Mouse (Mus musculus) forebrain, embryonic 11.5 days (tissue): Measurements from ENCODE around the gene Timp2. TPM values are rescaled to one million over a fixed set of nuclear protein-coding genes. Genes with fewer than 3 reads are reported as not detected.
A peak's percentile ranks its signal among the peaks of the same experiment; 100 is the strongest.

Experiments used
- ATAC-seq: fragments of 200-750 bp; cut with Nextera tagmentation; replicated peaks from 2 replicates; pipeline ENCODE4 v1.8.0; 2017; ENCODE audit warnings: moderate TSS enrichment; ENCODE audit not compliant: low FRiP score
- DNase-seq: peaks from one replicate; pipeline ENCODE4 v3.0.0-alpha.2; 2017; ENCODE audit warnings: low spot score
- H3K27ac ChIP-seq: fragments of 300-500 bp; sonication (generic); 2 replicates; pipeline ENCODE4 v1.5.1; 2014; ENCODE audit warnings: low read depth, low read length
- H3K27me3 ChIP-seq: fragments of 300-500 bp; sonication (generic); 2 replicates; pipeline ENCODE4 v1.6.1; 2014; ENCODE audit warnings: mild to moderate bottlenecking, low read length, mixed read lengths; ENCODE audit not compliant: control insufficient read depth, insufficient read depth
- H3K36me3 ChIP-seq: fragments of 300-500 bp; sonication (generic); 2 replicates; pipeline ENCODE4 v1.6.1; 2014; ENCODE audit warnings: mild to moderate bottlenecking, low read length, moderate library complexity, mixed read lengths; ENCODE audit not compliant: control insufficient read depth, insufficient read depth
- H3K4me1 ChIP-seq: fragments of 300-500 bp; sonication (generic); replicated peaks from 2 replicates; pipeline ENCODE4 v1.6.1; 2014; ENCODE audit warnings: low read length, mixed read lengths; ENCODE audit not compliant: control insufficient read depth, insufficient read depth
- H3K4me2 ChIP-seq: fragments of 300-500 bp; sonication (generic); 2 replicates; pipeline ENCODE4 v1.6.1; 2014; ENCODE audit warnings: low read depth, mild to moderate bottlenecking, low read length, moderate library complexity, mixed read lengths; ENCODE audit not compliant: severe bottlenecking
- H3K4me3 ChIP-seq: fragments of 300-500 bp; sonication (generic); 2 replicates; pipeline ENCODE4 v1.5.1; 2014; ENCODE audit warnings: low read depth, low read length
- H3K9ac ChIP-seq: fragments of 300-500 bp; sonication (generic); 2 replicates; pipeline ENCODE4 v1.6.1; 2014; ENCODE audit warnings: low read length
- H3K9me3 ChIP-seq: fragments of 300-500 bp; sonication (generic); 2 replicates; pipeline ENCODE4 v1.6.1; 2016; ENCODE audit warnings: low read length, mixed read lengths; ENCODE audit not compliant: control insufficient read depth
- WGBS: fragments of 180-500 bp; shearing (Covaris S2); extraction: QIAGEN DNeasy Blood & Tissue Kit; methylation state at CpG from one replicate; pipeline ENCODE4 v1.1.7; 2014; 5-methylcytosine and 5-hydroxymethylcytosine counted together
- polyA plus RNA-seq: library from polyadenylated mRNA; unstranded; fragments of >200 nt; fragmentation: Nextera tagmentation; extraction: Ambion mirVana; gene quantifications from 2 replicates; pipeline ENCODE4 v1.2.1, GENCODE M21; 2014

Timp2 gene
- polyA plus RNA-seq, 1 experiment from 2014 or later: 48.0 TPM

GRCm38 (mm10) chr11:118348877-118349276 is 6.7 kb downstream of the Timp2 start:
- H3K9me3 ChIP-seq: no peaks in the 10 kb centered on the region
- H3K27ac ChIP-seq: no peak overlapping the region
- H3K36me3 ChIP-seq: no peaks in the 10 kb centered on the region
- no peaks in the 10 kb centered on the region for H3K27me3 ChIP-seq
- peaks cover 8% of the 10 kb centered on the region; the same call in 1 of the 2 replicates for H3K4me1 ChIP-seq
- DNase-seq: no peak
- H3K4me2 ChIP-seq: no peak overlapping the region
- no peak overlapping the region for H3K4me3 ChIP-seq
- H3K9ac ChIP-seq: no peak overlapping the region
- ATAC-seq: no peak
- WGBS: 68% methylated on average over 5 of the region's 5 CpGs

- ATAC-seq: no peak
- no peak overlapping the region for H3K27ac ChIP-seq
- DNase-seq: no peak
- H3K9ac ChIP-seq: no peak overlapping the region
- H3K36me3 ChIP-seq: no peaks in the 10 kb centered on the region
- H3K4me2 ChIP-seq: no peak overlapping the region
- no peaks in the 10 kb centered on the region for H3K9me3 ChIP-seq
- no peak overlapping the region for H3K4me3 ChIP-seq
- WGBS: 80% methylated on average over 3 of the region's 3 CpGs
- H3K27me3 ChIP-seq: no peaks in the 10 kb centered on the region
- peaks cover 4% of the 10 kb centered on the region; the same call in 1 of the 2 replicates for H3K4me1 ChIP-seq
Observed at GRCm38 (mm10) chr11:118348419-118348818, 7.1 kb downstream of the Timp2 start.

GRCm38 (mm10) chr11:118347911-118348310 is 7.6 kb downstream of the Timp2 start:
- DNase-seq (no peak), ATAC-seq (no peak)
- Histone ChIP-seq H3K27ac (no peak overlapping the region), H3K27me3 (no peaks in the 10 kb centered on the region), H3K4me2 (no peak overlapping the region), H3K9me3 (no peaks in the 10 kb centered on the region), H3K4me3 (no peak overlapping the region), H3K4me1 (0 out of 2 replicates have a peak, but pooled peaks cover 2% of the 10 kb centered on the region), H3K36me3 (no peaks in the 10 kb centered on the region), H3K9ac (no peak overlapping the region)
- WGBS: 91% methylated on average over 12 of the region's 12 CpGs

GRCm38 (mm10) chr11:118347391-118347790 is 8.1 kb downstream of the Timp2 start:
- no peak overlapping the region for H3K9ac ChIP-seq
- no peaks in the 10 kb centered on the region for H3K9me3 ChIP-seq
- no peak overlapping the region for H3K4me3 ChIP-seq
- H3K4me2 ChIP-seq: no peak overlapping the region
- 91% methylated on average over 2 of the region's 2 CpGs for WGBS
- DNase-seq (no peak), ATAC-seq (no peak)
- no peak overlapping the region for H3K27ac ChIP-seq
- H3K36me3 ChIP-seq: no peaks in the 10 kb centered on the region
- peaks cover 7% of the 10 kb centered on the region for H3K4me1 ChIP-seq
- no peaks in the 10 kb centered on the region for H3K27me3 ChIP-seq

- no peaks in the 10 kb centered on the region for H3K36me3 ChIP-seq
- no peak overlapping the region for H3K4me3 ChIP-seq
- ATAC-seq (no peak), DNase-seq (no peak)
- H3K4me2 ChIP-seq: no peak overlapping the region
- no peak overlapping the region for H3K9ac ChIP-seq
- no peaks in the 10 kb centered on the region for H3K9me3 ChIP-seq
- 89% methylated on average over 8 of the region's 8 CpGs for WGBS
- no peak overlapping the region for H3K27ac ChIP-seq
- H3K4me1 ChIP-seq: peaks cover 15% of the 10 kb centered on the region
- H3K27me3 ChIP-seq: no peaks in the 10 kb centered on the region
Observed at GRCm38 (mm10) chr11:118346395-118347096, 9.0 kb downstream of the Timp2 start.

GRCm38 (mm10) chr11:118345693-118346092 is 9.8 kb downstream of the Timp2 start:
- H3K4me2 ChIP-seq: no peak overlapping the region
- ATAC-seq (no peak), DNase-seq (no peak)
- H3K9me3 ChIP-seq: no peaks in the 10 kb centered on the region
- no peaks in the 10 kb centered on the region for H3K36me3 ChIP-seq
- no peak overlapping the region for H3K4me3 ChIP-seq
- 83% methylated on average over 4 of the region's 4 CpGs for WGBS
- peaks cover 15% of the 10 kb centered on the region for H3K4me1 ChIP-seq
- H3K27me3 ChIP-seq: no peaks in the 10 kb centered on the region
- no peak overlapping the region for H3K9ac ChIP-seq
- H3K27ac ChIP-seq: no peak overlapping the region

GRCm38 (mm10) chr11:118343629-118344028 is 11.9 kb downstream of the Timp2 start:
- peaks cover 15% of the 10 kb centered on the region for H3K4me1 ChIP-seq
- H3K4me2 ChIP-seq: no peak overlapping the region
- DNase-seq: no peak
- no peak overlapping the region for H3K4me3 ChIP-seq
- 0 out of 2 replicates have a peak overlapping the region, but pooled peaks have one; percentile 18 for H3K27ac ChIP-seq
- H3K9ac ChIP-seq: no peak overlapping the region
- H3K9me3 ChIP-seq: no peaks in the 10 kb centered on the region
- WGBS: 92% methylated on average over 2 of the region's 2 CpGs
- no peaks in the 10 kb centered on the region for H3K27me3 ChIP-seq
- no peak for ATAC-seq
- no peaks in the 10 kb centered on the region for H3K36me3 ChIP-seq

- Histone ChIP-seq H3K4me2 (no peak within 1 kb of the TSS), H3K27ac (peak within 1 kb of the TSS; percentile 46; the same call in 1 of the 2 replicates)
Observed at GRCm38 (mm10) chr11:118342400-118342981, 13.0 kb downstream of the Timp2 start, which contains the start of gene Cep295nl. Cep295nl (minus strand) TSS chr11:118342500.

More at GRCm38 (mm10) chr11:118342400-118342981, 13.0 kb downstream of the Timp2 start, which contains the start of gene Cep295nl:
- H3K4me1 ChIP-seq: peaks cover 15% of the 10 kb centered on the region
- no peak within 1 kb of the TSS for H3K4me3 ChIP-seq
- no peaks in the 10 kb centered on the region for H3K9me3 ChIP-seq
- H3K36me3 ChIP-seq: no peaks in the 10 kb centered on the region
- H3K9ac ChIP-seq: no peak within 1 kb of the TSS
- DNase-seq (no peak), ATAC-seq (peak; percentile 55; the same call in 1 of the 2 replicates)
- H3K27me3 ChIP-seq: no peaks in the 10 kb centered on the region
- WGBS: 30% methylated on average over 7 of the region's 7 CpGs
